Mouse (Mus musculus) cerebellum, adult 9-11 months (tissue): ENCODE data around the gene Panx2.

ENCODE experiments used
- DNase-seq: peaks from one replicate; pipeline ENCODE4 v3.0.0; 2022

Panx2 gene

DNA sequence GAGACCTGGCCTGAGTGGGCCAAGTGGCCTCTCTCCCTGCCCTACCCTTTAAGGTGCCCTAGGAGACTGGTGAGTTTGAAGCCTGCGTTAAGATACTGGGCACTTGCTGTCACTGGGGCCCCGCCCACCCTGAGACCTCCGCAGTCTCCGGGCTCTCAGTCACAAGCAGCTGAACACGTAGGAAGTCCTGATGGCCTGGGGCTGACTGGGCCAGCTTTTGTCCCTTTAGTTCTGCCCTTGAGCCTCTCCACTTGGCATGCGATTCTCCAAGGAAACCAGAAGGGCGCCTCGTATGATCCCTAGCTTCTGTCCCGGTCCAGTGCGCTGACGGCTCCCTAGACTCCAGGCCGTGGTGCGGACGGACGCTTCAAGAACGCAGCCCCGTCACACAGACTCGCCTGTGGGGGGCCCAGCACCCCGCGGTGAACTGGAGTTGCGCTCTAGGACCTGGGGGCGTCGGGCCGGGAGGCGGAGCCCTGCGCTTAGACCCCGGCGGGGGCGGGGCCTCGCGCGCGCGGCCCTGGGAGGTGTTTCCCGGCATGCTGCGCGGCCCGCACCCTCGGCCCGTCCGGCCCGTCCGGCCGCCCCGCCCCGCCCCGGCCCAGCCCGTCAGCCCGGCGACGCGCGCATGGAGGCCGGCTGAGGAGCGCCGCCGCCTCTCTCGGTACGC lies 16.1 kb downstream of the Panx2 start:
- peak; percentile 92 for DNase-seq

DNA sequence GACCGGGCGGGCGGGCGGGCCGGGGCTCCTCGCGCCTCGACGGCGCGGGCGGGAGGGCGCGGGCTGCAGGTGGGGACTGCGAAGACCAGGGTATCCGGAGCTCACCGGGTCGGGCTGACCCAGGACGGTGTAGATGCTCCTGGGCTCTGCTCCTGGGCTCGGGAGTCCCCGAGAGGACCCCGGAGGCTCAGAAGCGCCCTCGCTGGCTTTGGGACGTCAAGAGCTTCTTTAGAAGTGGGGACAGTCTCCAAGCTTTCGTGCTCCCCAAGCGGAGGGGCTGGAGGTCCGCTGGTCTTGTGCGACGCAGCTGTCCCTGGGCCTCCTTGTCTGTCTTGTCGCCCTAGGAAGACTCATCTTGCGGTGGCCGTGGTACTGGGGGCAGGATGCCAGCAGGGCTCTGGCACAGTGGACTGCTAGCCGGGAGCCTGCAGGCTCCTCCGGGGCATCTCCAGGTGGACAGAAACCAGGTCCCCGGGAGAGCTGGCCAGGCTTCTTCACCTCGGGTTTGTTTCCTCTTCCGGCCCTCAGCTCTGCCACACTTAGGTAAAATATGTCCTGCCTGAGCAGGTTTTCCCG lies 16.7 kb downstream of the Panx2 start:
- peak; percentile 87 for DNase-seq

DNA sequence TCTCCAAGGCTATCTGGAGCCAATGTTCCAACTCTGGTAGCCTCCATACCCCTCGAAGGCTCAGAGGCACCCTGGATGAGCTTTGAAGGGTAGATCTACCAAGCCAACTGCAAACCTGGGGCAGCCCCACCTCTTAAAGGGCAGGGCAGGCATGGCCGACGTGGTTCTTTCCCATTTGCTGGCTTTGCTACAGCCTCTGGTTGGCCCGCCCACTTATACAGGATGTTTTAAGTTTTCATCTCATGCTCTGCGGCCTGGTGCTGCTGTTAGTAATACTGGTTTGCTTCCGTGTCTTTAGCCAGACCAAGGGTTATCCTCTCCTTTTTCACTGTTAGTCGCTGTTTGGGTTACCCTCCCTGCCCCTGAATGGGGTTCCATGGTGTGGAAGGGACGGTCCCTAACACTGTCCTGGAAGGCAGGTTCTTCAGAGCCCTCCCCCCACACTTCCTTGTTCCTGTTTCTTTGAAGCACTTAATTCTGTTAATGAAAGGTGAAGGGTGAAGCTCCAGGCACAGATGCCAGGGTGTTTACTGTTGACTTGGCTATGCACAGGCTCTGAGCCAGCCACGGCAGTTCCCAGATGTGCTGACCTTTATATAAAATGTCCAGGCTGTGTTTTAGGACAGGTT lies 18.8 kb downstream of the Panx2 start:
- DNase-seq: peak; percentile 59

DNA sequence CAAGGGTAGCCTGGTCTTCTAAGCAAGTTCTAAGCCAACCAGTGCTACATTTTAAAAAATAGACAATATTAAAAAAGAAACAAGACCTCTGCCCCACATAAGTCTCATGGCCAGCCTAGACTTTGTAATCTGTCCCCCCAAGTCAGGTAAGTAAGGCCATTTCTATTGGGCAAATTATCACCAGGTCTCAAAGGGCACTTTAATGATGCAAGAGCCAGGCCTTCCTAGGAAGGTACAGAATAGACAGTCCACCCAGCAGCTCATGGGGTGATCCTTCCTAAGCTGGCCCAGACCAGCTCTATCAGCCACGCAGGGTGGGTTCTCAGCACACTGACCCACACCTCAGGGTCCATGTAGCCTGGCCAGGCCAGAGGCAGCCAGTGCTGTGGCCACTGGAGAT lies 24.4 kb downstream of the Panx2 start:
- no peak for DNase-seq

DNA sequence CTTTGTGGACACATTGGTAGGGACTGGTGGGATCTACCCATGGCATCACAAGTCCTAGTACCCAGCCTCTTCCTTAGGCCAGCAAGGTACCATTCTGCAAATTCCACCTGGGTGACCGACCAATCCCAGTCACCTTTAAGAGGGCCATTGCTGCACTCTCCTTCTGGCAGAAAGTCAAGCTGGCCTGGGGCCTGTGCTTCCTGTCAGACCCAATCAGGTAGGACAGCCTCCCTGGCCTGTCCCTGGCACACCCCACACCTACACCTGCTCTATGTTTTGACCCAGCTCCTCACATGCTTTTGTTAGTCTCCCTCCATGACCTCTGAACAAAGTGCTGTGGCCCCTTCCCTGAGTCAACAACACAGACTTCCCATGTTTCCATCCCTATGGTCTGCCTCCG lies 25.3 kb downstream of the Panx2 start:
- peak; percentile 59 for DNase-seq

DNA sequence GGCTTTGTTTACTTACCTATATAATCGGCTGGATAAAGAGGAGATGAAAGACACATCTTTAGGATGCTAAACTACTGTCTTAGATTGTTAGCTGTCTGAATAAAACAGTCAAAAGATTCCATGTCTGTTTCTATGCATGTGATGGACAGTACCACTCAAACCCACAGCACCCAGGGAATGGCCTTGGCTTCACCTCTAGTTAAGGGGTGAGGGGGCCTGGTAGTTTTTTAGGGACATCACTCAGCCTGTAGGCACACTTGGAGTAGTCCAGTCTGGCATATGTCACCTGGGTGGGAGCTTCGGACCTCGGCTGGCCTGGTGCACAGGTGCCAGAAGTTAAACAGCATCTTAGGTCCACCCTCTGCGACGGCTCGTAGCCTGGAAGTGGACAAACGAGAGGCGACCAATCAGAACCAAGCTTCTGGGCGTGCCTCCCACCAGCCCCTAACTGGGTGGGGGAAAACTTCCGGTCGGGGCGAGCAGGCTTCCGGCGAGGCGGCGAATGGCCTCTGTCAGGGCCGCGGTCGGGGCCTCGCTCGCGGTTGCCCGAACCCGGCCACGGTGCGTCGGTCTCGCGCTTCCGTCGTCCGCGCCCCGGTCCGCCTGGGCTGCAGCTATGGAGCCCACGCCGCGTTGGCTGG lies 29.2 kb downstream of the Panx2 start, which contains the start of gene Selenoo:
Gene Selenoo, plus strand, starts transcription at position 478 of the 641 bp plus-strand sequence.
- DNase-seq: peak; percentile 94

DNA sequence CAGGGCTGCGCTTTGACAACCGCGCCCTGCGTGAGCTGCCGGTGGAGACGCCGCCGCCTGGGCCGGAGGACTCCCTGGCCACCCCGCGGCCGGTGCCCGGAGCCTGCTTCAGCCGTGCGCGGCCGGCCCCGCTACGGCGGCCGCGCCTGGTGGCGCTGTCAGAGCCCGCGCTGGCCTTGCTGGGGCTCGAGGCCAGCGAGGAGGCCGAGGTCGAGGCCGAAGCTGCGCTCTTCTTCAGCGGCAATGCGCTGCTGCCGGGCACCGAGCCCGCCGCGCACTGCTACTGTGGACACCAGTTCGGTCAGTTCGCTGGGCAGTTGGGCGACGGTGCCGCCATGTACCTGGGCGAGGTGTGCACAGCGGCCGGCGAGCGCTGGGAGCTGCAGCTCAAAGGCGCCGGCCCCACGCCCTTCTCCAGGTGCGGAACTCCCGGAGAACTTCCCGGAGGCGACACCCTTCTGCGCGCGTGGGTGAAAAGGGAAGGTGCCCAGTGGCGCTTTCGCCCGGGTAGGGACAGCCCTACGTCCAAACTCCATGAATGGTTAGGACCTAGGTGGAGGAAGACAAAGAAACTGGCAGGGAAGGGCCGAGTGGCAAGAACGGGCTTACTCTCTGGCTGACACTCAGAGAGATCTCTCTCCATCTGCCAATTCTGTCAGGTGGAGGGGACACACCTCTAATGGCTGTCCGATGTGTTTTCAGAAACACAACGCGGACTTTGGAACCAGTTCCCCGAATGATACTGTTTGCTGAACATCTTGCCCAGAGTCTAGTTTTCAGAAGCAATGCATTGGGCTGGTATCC lies 29.9 kb downstream of the Panx2 start:
- peak; percentile 67 for DNase-seq

DNA sequence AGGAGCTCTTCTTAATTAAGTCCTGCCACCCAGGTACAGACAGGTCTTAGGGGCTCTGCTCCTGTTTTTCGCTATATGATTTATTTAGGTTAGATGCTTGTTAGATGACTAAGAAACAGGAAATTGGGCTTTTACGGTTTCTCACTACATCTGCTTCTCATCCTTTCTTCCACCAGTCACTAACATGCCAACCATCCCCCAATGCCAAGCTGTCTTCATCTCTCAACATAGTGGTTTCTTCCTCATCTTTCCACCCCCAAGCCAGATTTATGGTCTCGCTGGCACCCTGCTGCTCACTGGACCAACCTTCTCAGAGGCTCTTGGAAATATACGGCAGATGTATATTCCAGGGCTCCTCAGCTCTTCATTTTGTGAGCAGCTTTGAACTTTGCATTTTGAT lies 31.1 kb downstream of the Panx2 start:
- no peak for DNase-seq

DNA sequence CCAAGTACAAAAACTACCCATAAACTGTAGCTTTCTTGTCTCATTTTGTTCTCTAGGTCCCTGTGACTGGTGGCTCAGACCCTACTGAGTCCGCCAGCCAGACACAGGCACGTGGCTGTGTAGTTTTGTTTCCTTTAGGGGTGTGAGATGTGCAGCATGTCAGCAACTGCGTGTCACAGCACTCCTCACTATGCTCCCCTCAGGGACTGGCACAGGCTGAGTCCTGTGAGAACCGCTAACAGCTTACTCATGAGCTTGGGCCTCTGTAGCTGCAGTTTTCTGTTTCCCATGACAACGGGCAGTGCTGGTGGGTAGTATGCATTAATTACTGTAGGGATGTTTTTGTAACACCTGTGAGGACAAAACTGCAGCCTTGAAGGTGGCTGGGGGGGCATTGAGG lies 32.6 kb downstream of the Panx2 start:
- DNase-seq: no peak

DNA sequence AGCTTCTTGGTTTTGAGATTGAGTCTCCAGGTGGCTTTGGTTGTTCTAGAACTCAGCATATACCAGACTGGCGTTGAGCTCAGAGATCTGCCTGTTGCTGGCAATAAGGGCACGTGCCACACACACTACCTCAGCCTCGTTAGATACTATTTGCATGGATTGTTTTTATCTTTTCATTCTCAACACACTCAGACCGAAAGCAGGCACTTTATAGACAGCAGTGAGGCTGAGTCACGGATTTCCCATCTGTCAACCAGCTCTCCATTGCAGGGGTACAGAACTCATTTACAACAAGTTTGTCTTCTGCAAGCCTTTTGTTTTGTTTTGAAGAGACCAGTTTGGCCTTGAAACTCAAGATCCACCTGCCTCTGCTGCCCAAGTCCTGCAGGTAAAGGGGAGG lies 37.9 kb downstream of the Panx2 start:
- no peak for DNase-seq

DNA sequence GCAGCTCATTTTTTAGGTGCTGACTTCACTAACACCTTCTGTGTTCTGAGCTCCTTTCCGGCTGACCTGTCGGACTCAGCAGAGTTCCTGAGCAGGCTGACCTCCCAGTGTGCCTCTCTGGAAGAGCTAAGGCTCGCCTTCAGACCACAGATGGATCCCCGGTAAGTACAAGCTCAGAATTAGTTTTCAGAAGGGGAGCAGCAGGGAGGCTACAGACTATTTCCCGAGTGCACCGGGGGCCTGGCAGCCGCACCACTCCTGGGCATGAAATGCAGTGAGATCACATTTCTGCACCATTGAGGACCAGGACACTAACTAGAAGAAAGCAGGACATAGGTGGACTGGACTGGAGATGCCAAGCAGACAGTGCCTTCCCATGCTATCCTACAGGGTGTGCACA lies 39.1 kb downstream of the Panx2 start:
- DNase-seq: peak; percentile 88

DNA sequence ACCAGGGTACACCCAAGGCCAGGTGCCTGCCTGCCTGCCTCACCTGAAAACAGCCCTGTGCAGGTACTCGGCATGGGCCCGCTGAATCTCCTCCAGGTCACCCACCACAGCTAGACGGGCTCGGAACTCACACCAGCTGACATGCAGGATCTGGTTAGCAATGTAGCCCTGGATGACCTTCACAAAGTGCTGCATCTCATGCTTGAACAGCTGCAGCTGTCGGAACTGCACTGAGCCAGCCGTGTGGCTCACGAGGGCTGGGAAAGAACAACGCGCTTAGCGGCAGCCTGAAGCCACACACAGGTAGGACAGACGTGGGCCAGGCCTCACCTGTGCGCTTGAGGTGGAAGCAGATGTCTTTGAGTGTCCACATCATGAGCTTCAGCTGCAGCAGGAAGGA lies 41.3 kb downstream of the Panx2 start:
- DNase-seq: no peak

DNA sequence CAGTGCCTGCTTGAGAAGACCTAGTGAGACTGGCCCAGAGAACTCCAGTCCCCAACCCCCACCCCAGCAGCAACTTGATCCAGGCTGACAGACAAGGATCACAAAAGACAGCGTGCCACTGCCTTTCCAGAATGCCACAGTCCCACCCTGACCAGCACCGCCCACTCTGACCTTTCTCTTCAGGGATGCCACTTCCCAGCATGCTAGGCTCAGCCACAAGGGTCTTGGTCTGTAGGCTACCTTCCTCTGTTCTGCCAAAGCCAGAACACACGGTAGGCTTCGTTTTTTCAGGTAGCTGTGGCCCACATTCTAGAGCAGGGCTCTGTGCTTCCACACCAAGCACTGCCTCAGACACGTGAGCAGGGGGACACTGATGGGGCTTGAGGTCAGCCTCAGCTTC lies 43.1 kb downstream of the Panx2 start:
- peak; percentile 60 for DNase-seq

DNA sequence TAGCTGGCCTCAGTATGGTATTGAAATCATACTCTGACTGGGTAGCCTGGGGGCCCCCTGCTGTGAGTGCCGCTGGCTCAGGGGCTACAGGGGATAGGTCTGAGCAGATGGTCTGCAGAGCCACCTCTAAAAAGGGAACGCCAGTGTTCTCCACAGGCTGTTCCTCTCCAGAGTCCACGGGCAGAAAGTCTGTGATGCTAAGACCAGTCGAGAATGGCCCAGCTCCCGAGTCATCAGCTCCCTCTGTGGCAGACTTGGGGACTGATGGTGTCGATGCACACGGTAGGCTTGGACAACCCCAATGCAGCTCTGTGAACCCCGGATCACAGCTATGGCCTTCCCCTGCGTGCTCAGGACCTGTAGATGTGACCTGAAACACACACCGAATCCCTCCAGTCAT lies 44.4 kb downstream of the Panx2 start:
- peak; percentile 87 for DNase-seq

DNA sequence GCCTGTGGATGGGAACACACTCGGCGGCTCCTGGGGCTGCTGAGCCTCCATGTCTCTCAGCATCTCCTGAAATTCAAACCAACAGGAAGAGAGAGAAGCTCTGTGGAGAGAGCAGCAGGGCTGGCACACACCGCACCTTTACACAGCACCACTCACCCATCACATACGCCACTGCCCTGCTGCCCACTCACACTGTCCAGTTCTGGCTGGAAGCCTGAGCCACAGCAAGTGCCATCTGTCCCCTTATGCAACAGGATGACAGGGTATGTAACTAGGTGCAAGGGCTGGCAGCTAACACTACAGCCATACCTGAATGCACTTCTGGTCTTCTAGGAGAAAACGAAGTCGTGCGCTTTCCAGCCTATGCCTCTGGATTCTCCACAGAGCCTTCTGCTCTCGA lies 44.9 kb downstream of the Panx2 start:
- peak; percentile 98 for DNase-seq

DNA sequence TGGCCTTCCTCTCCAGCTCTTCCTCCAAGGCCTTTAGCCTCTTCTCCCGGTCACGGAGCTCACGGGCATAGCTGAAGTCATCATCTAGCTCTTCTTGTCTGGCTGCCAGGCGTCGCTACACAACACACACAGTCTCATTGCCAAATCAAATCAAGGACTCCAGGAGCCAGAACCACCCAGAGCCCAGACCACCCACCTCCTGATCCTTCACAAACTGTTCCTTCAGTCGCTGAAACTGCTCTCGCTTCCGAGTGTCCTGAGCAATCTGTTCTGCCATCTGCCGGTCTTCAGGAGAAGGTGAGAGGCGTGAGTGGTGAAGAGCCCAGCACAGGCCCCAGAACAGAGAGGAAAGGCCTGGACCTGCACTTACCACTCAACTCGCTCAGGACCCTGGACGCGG lies 46.5 kb downstream of the Panx2 start:
- DNase-seq: peak; percentile 93

DNA sequence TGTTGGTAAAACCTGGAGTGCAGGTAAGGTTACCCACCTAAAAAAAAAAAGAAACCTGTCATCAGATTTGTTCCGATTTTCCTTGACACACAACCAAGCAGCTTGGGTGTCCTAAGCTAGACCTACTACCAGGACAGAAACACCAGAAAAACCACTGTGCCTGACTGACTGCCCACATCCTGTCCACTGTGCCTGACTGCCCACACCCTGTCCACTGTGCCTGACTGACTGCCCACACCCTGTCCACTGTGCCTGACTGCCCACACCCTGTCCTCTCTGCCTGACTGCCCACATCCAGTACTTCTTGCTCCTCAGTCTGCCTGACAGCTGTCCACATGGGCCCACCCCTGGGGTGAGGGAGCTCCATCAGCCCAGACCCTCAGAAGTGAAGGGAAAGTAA lies 47.4 kb downstream of the Panx2 start:
- DNase-seq: no peak

DNA sequence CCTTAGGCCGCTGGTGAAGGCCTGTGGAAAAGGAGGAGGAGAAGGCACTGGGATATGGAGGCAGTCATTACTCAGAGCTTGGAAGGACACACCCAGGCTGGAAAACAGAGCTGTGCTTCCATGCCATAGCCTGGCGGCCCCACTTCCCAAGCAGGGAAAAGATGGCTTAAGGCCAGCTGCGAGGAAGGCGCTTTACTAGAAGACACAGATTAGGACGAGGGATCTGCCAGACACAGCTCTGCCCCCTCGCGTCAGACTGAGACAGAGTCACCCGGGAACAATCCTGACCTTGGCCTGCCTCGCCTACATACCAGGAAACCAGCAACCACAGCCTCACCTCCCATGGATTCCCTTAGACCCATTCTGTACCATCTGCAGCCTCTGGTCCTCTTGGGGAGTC lies 50.6 kb downstream of the Panx2 start:
- DNase-seq: peak; percentile 85

DNA sequence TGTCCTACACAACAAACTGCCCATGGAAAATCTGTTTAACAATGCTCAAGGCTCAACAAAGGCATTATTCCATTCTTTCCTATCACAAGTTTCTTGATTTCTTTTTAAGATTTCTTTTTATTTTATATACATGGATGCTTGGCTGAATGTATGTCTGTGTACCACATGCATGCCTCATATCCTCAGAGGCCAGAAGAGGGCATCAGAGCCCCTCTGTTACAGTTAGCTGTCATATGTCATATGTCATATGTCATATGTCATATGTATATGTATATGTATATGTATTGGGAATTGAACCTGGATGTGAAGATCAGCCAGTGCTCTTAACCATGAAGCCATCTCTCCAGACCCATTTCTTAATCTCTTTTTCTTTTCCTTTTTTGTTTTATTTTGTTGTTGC lies 58.5 kb downstream of the Panx2 start:
- DNase-seq: no peak

DNA sequence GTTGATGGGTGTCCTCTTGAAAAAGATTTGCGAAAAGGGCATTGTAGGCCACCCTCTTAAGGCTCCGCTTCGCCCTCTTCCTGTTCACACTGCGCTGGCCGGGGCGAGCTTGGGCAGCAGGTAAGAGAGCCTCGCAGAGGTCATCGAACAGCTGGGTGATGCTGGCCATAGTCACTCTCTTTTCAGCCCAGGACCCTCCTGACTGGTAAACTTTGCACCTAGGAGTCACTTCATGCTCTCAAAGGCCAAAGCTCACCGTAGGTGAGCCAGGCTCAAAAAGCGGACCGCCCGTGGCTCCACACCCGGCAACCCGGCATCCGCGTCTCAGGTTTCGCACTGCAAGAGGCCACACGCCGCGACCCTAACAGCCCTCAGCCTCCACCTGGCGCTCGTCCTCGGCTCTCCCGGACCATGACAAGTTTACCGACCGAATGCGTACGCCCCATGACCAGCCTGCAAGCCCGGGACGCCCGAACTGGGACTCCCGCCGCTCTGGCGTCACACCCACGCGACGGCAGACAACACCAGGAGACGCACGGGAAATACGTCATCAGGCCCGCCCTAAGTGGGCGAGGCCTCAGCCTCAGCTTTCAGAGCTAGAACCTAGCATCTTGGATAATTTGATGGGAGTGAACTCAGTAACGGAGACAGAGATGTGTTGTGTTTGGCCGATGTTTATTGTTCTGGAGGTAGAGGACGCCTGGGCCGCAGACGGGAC lies 63.3 kb downstream of the Panx2 start, which contains the start of gene Tubgcp6:
Gene Tubgcp6, minus strand, starts transcription at position 464 of the 718 bp plus-strand sequence.
- peak; percentile 95 for DNase-seq
